Mouse (Mus musculus) G1E (cell line): ENCODE results near the gene Zfp605. TPM values are rescaled to one million over a fixed set of nuclear protein-coding genes. Genes with fewer than 3 reads are reported as not detected.

Source experiments
- ATAC-seq: 2 replicates; pipeline ENCODE4 v1.8.0; 2016; ENCODE audit warnings: mild to moderate bottlenecking; ENCODE audit not compliant: insufficient number of reproducible peaks, poor library complexity, low FRiP score, severe bottlenecking; ENCODE audit errors: extremely low read depth
- DNase-seq: peaks from one replicate; pipeline ENCODE4 v3.0.0; 2012; ENCODE audit warnings: low spot score
- H3K27me3 ChIP-seq: 2 replicates; pipeline ENCODE4 v1.6.1; 2012; ENCODE audit warnings: mild to moderate bottlenecking, low read length, inconsistent platforms; ENCODE audit not compliant: insufficient read depth
- H3K36me3 ChIP-seq: replicated peaks from 2 replicates; pipeline ENCODE3; 2012; ENCODE audit warnings: mild to moderate bottlenecking, inconsistent platforms
- H3K4me1 ChIP-seq: 2 replicates; pipeline ENCODE4 v1.6.1; 2012; ENCODE audit warnings: low read depth, low read length, inconsistent platforms, mixed read lengths; ENCODE audit not compliant: insufficient read depth
- H3K4me3 ChIP-seq: 2 replicates; pipeline ENCODE4 v1.5.1; 2012; ENCODE audit warnings: low read depth, mild to moderate bottlenecking, inconsistent platforms, low read length, moderate library complexity, mixed read lengths
- H3K9me3 ChIP-seq: replicated peaks from 2 replicates; pipeline ENCODE4 v1.6.1; 2012; ENCODE audit warnings: inconsistent platforms
- CTCF ChIP-seq: IDR thresholded peaks from 2 replicates; pipeline ENCODE4 v1.5.1; 2012; ENCODE audit warnings: low read depth, low read length, inconsistent platforms, mixed read lengths
- GATA1 ChIP-seq: IDR thresholded peaks from 2 replicates; pipeline ENCODE4 v1.6.1; 2012; ENCODE audit warnings: borderline replicate concordance, low read length, inconsistent platforms, mixed read lengths
- TAL1 ChIP-seq: conservative IDR thresholded peaks from 2 replicates; pipeline ENCODE4 v1.6.1; 2012; ENCODE audit warnings: low read depth, low read length, inconsistent platforms, mixed read lengths
- polyA plus RNA-seq: library from polyadenylated mRNA; stranded (reverse); fragments of >175 nt; gene quantifications from 2 replicates; pipeline ENCODE4 v1.2.3, GENCODE M21; 2012
- total RNA-seq, 2 experiments: library from RNA; stranded (forward) in 1 of 2; stranded (reverse) in 1 of 2; fragments of 200-1000 nt in 1 of 2; fragments of >200 nt in 1 of 2; fragmentation: Nextera tagmentation in 1 of 2; gene quantifications; 2 replicates each; pipeline ENCODE4 v1.2.3; 2014 to 2017

Gene Zfp605
- total and polyA plus RNA-seq, 3 experiments, result 0.24 to 12.1 (median 8.2) TPM

GRCm38 (mm10) chr5:110178628-110179027 is 68.7 kb downstream of the Zfp605 start:
- DNase-seq, result no peak

More at GRCm38 (mm10) chr5:110178628-110179027, 68.7 kb downstream of the Zfp605 start:
- no peak for TF ChIP-seq GATA1
- no peak for TF ChIP-seq CTCF
- no peak for TF ChIP-seq TAL1
- Histone ChIP-seq H3K36me3 (peaks cover 33% of the 10 kb centered on the region), H3K9me3 (no peaks in the 10 kb centered on the region), H3K27me3 (no peaks in the 10 kb centered on the region), H3K4me1 (peaks cover 21% of the 10 kb centered on the region), H3K4me3 (no peak overlapping the region)
- ATAC-seq, result no peak

Other genes starting within 250 kb of the Zfp605 start
- gene Gm15446, start 186.7 kb upstream of the Zfp605 start, total RNA-seq (2014; fragmentation: Nextera tagmentation), result 20.8 and 29.5 TPM in 2 replicates
- gene Gm15446, start 186.7 kb upstream of the Zfp605 start, total RNA-seq (2017), result 41.4 and 108 TPM in 2 replicates
- gene Gm15446, start 186.7 kb upstream of the Zfp605 start, polyA plus RNA-seq, result 0.17 and 1.7 TPM in 2 replicates
- gene Zfp932, start 113.6 kb upstream of the Zfp605 start, total RNA-seq (2014; fragmentation: Nextera tagmentation), result 46.6 and 51.3 TPM in 2 replicates
- gene Zfp932, start 113.6 kb upstream of the Zfp605 start, total RNA-seq (2017), result 45.7 and 69.9 TPM in 2 replicates
- 0.66 and 0.77 TPM in 2 replicates for gene Zfp932, start 113.6 kb upstream of the Zfp605 start, polyA plus RNA-seq
- gene Gm17655, start 37.6 kb upstream of the Zfp605 start, total RNA-seq (2014; fragmentation: Nextera tagmentation), result 33.2 and 49.1 TPM in 2 replicates
- 6.5 and 16.0 TPM in 2 replicates for gene Gm17655, start 37.6 kb upstream of the Zfp605 start, total RNA-seq (2017)
- gene Gm17655, start 37.6 kb upstream of the Zfp605 start, polyA plus RNA-seq, result 0.14 and 0.50 TPM in 2 replicates
- gene Gm35315, start 15.7 kb upstream of the Zfp605 start, total RNA-seq (2014; fragmentation: Nextera tagmentation), result 5.4 and 7.4 TPM in 2 replicates
- 3.8 TPM in 2 replicates for gene Gm35315, start 15.7 kb upstream of the Zfp605 start, total RNA-seq (2017)
- gene Gm35315, start 15.7 kb upstream of the Zfp605 start, polyA plus RNA-seq, result 0.09 and 0.10 TPM in 2 replicates
- not detected in 2 replicates for gene Plcxd1, start 10.1 kb upstream of the Zfp605 start, total RNA-seq (2014; fragmentation: Nextera tagmentation)
- gene Plcxd1, start 10.1 kb upstream of the Zfp605 start, total RNA-seq (2017), result 0.06 and 0.11 TPM in 2 replicates
- not detected in 2 replicates for gene Plcxd1, start 10.1 kb upstream of the Zfp605 start, polyA plus RNA-seq
- 16.6 and 17.0 TPM in 2 replicates for gene Gtpbp6, start 1.9 kb upstream of the Zfp605 start, total RNA-seq (2014; fragmentation: Nextera tagmentation)
- gene Gtpbp6, start 1.9 kb upstream of the Zfp605 start, total RNA-seq (2017), result 17.5 and 17.8 TPM in 2 replicates
- gene Gtpbp6, start 1.9 kb upstream of the Zfp605 start, polyA plus RNA-seq, result 35.6 and 40.9 TPM in 2 replicates
- gene Chfr, start 25.8 kb downstream of the Zfp605 start, total RNA-seq (2014; fragmentation: Nextera tagmentation), result 82.8 and 93.5 TPM in 2 replicates
- 65.3 and 79.8 TPM in 2 replicates for gene Chfr, start 25.8 kb downstream of the Zfp605 start, total RNA-seq (2017)
- 37.1 and 49.0 TPM in 2 replicates for gene Chfr, start 25.8 kb downstream of the Zfp605 start, polyA plus RNA-seq
- 21.3 and 25.1 TPM in 2 replicates for gene Golga3, start 66.6 kb downstream of the Zfp605 start, total RNA-seq (2014; fragmentation: Nextera tagmentation)
- 20.7 and 27.3 TPM in 2 replicates for gene Golga3, start 66.6 kb downstream of the Zfp605 start, total RNA-seq (2017)
- 2.8 and 4.2 TPM in 2 replicates for gene Golga3, start 66.6 kb downstream of the Zfp605 start, polyA plus RNA-seq
- 42.6 and 52.7 TPM in 2 replicates for gene Ankle2, start 120.9 kb downstream of the Zfp605 start, total RNA-seq (2014; fragmentation: Nextera tagmentation)
- gene Ankle2, start 120.9 kb downstream of the Zfp605 start, total RNA-seq (2017), result 34.3 and 40.7 TPM in 2 replicates
- 8.1 and 11.7 TPM in 2 replicates for gene Ankle2, start 120.9 kb downstream of the Zfp605 start, polyA plus RNA-seq
- 52.8 and 69.2 TPM in 2 replicates for gene Pgam5, start 159.8 kb downstream of the Zfp605 start, total RNA-seq (2014; fragmentation: Nextera tagmentation)
- 67.0 and 76.5 TPM in 2 replicates for gene Pgam5, start 159.8 kb downstream of the Zfp605 start, total RNA-seq (2017)
- 20.9 and 23.8 TPM in 2 replicates for gene Pgam5, start 159.8 kb downstream of the Zfp605 start, polyA plus RNA-seq
- 13.0 and 17.5 TPM in 2 replicates for gene Pxmp2, start 176.1 kb downstream of the Zfp605 start, total RNA-seq (2014; fragmentation: Nextera tagmentation)
- 12.9 and 15.6 TPM in 2 replicates for gene Pxmp2, start 176.1 kb downstream of the Zfp605 start, total RNA-seq (2017)
- gene Pxmp2, start 176.1 kb downstream of the Zfp605 start, polyA plus RNA-seq, result 41.4 and 52.9 TPM in 2 replicates
- gene Pole, start 176.2 kb downstream of the Zfp605 start, total RNA-seq (2014; fragmentation: Nextera tagmentation), result 139 and 144 TPM in 2 replicates
- 64.6 and 67.2 TPM in 2 replicates for gene Pole, start 176.2 kb downstream of the Zfp605 start, total RNA-seq (2017)
- 30.0 and 30.9 TPM in 2 replicates for gene Pole, start 176.2 kb downstream of the Zfp605 start, polyA plus RNA-seq
- not detected in 2 replicates for gene P2rx2, start 233.1 kb downstream of the Zfp605 start, total RNA-seq (2014; fragmentation: Nextera tagmentation)
- gene P2rx2, start 233.1 kb downstream of the Zfp605 start, total RNA-seq (2017), result not detected in 2 replicates
- gene P2rx2, start 233.1 kb downstream of the Zfp605 start, polyA plus RNA-seq, result not detected in 2 replicates
- gene Lrcol1, start 234.6 kb downstream of the Zfp605 start, total RNA-seq (2014; fragmentation: Nextera tagmentation), result not detected in 2 replicates
- gene Lrcol1, start 234.6 kb downstream of the Zfp605 start, total RNA-seq (2017), result not detected in 2 replicates
- gene Lrcol1, start 234.6 kb downstream of the Zfp605 start, polyA plus RNA-seq, result not detected in 2 replicates